Mouse (Mus musculus) spleen, adult 12 weeks (tissue): ENCODE results near the gene Apoc4.

ENCODE experiments used
- DNase-seq: peaks from one replicate; pipeline ENCODE4 v3.0.0; 2022; ENCODE audit warnings: low spot score

Gene Apoc4

DNA sequence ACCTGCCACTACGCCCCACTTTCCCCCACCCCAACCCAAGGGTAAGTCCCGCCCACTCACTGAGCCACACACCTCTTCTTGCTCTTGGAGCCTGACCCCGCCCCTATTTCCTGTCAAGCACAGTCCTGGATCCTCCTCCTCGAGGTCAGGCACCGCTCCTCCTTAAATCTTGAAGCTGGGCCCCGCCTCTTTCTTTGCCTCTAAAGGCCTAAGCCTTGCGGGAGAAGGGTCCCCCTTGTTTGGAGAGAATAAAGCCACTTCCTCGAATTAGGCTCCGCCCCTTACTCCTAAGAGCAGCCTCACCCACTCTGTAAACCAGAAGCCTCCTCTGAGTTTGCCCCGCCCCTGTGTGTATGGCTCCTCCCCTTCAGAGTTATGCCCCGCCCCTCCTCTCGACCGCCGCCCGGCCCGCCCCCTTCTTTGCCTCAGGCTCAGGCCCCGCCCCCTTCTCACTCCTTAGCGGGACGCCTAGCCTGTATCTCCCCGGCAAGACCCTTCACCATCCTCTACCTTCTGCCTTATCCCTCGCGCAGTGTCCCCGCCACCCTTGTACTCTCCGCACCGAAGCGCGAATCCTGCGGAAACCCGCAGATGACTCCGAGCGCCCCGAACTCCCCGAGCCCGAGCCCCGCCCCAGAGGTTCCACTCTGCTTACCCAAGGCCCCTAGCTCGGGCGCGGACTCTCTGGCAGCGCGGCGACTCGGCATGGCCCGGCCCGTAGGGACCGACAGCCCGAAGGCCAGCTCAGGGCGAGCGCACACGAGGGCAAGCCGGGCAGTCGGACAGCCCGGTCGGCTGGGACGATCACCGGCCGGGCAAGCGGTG lies 52.5 kb downstream of the Apoc4 start:
- peak; percentile 85 for DNase-seq

DNA sequence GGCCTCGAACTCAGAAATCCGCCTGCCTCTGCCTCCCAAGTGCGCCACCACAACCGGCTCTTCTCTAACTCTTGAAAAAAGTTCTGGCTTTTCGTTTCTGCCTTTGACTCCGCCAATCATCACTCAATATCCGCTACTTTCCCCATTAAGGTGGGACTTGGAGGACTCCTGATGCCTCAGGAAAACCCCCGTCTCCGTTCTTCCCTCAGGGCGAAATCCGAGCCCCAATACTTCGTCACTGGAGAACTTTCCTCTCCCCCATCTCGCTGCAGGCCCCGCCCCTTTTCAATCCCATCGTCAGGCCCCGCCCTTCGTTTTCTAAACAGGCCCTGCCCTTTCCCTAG lies 53.1 kb downstream of the Apoc4 start:
- no peak for DNase-seq
